Mouse (Mus musculus) kidney, embryonic 14.5 days (tissue): ENCODE measurements around the gene Mllt10. TPM values are rescaled to one million over a fixed set of nuclear protein-coding genes. Genes with fewer than 3 reads are reported as not detected.
A peak's percentile ranks its signal among the peaks of the same experiment; 100 is the strongest.

ENCODE experiments used
- ATAC-seq: fragments of 200-750 bp; cut with Nextera tagmentation; 2 replicates; pipeline ENCODE4 v1.8.0; 2017; ENCODE audit warnings: moderate number of reproducible peaks, mild to moderate bottlenecking, moderate TSS enrichment, moderate library complexity; ENCODE audit not compliant: low FRiP score, low TSS enrichment
- H3K27ac ChIP-seq: fragments of 300-500 bp; sonication (generic); 2 replicates; pipeline ENCODE4 v1.5.1; 2014; ENCODE audit warnings: low read depth, mild to moderate bottlenecking, low read length, moderate library complexity, mixed read lengths
- H3K27me3 ChIP-seq: fragments of 300-500 bp; sonication (generic); 2 replicates; pipeline ENCODE4 v1.6.1; 2014; ENCODE audit warnings: mild to moderate bottlenecking, low read length; ENCODE audit not compliant: control insufficient read depth, insufficient read depth
- H3K36me3 ChIP-seq: fragments of 300-500 bp; sonication (generic); 2 replicates; pipeline ENCODE4 v1.6.1; 2014; ENCODE audit warnings: low read length, mixed read lengths; ENCODE audit not compliant: control insufficient read depth, insufficient read depth
- H3K4me1 ChIP-seq: fragments of 300-500 bp; sonication (generic); 2 replicates; pipeline ENCODE4 v1.6.1; 2014; ENCODE audit warnings: low read length, mixed read lengths; ENCODE audit not compliant: control insufficient read depth, insufficient read depth
- H3K4me2 ChIP-seq: fragments of 300-500 bp; sonication (generic); replicated peaks from 2 replicates; pipeline ENCODE4 v1.6.1; 2014; ENCODE audit warnings: low read depth, mild to moderate bottlenecking, low read length
- H3K4me3 ChIP-seq: fragments of 300-500 bp; sonication (generic); 2 replicates; pipeline ENCODE4 v1.5.1; 2014; ENCODE audit warnings: mild to moderate bottlenecking, low read length
- H3K9ac ChIP-seq: fragments of 300-500 bp; sonication (generic); 2 replicates; pipeline ENCODE4 v1.6.1; 2014; ENCODE audit warnings: low read depth, mild to moderate bottlenecking, low read length, moderate library complexity
- H3K9me3 ChIP-seq: fragments of 300-500 bp; sonication (generic); 2 replicates; pipeline ENCODE4 v1.6.1; 2016; ENCODE audit warnings: low read length; ENCODE audit not compliant: control insufficient read depth
- WGBS: fragments of 180-500 bp; shearing (Covaris S2); extraction: QIAGEN DNeasy Blood & Tissue Kit; methylation state at CpG from one replicate; pipeline ENCODE4 v1.1.7; 2014; 5-methylcytosine and 5-hydroxymethylcytosine counted together
- polyA plus RNA-seq: library from polyadenylated mRNA; unstranded; fragments of >200 nt; fragmentation: Nextera tagmentation; extraction: Ambion mirVana; gene quantifications from 2 replicates; pipeline ENCODE4 v1.2.1, GENCODE M21; 2014

Mllt10 gene
- polyA plus RNA-seq, 1 experiment from 2014 or later, result 58.7 TPM

GRCm38 (mm10) chr2:18053951-18054530 lies 996 bp upstream of the Mllt10 start:
- no peak overlapping the region for H3K4me2 ChIP-seq
- ATAC-seq, result no peak
- no peaks in the 10 kb centered on the region for H3K27me3 ChIP-seq
- no peaks in the 10 kb centered on the region for H3K36me3 ChIP-seq
- H3K9ac ChIP-seq, result no peak overlapping the region
- H3K4me3 ChIP-seq, result no peak overlapping the region
- H3K27ac ChIP-seq, result peak overlapping the region; percentile 4; the same call in 1 of the 2 replicates
- WGBS, result 29% methylated on average over 2 of the region's 2 CpGs
- no peaks in the 10 kb centered on the region for H3K9me3 ChIP-seq
- peaks cover 25% of the 10 kb centered on the region for H3K4me1 ChIP-seq

GRCm38 (mm10) chr2:18055929-18056785 lies 1.1 kb downstream of the Mllt10 start:
- H3K4me1 ChIP-seq, result peaks cover 13% of the 10 kb centered on the region
- no peaks in the 10 kb centered on the region for H3K9me3 ChIP-seq
- ATAC-seq, result peak; percentile 93
- peak overlapping the region; percentile 86 for H3K4me2 ChIP-seq
- no peaks in the 10 kb centered on the region for H3K36me3 ChIP-seq
- WGBS, result under 1% methylated on average over 38 of the region's 66 CpGs
- H3K27ac ChIP-seq, result peak overlapping the region; percentile 99
- no peaks in the 10 kb centered on the region for H3K27me3 ChIP-seq
- H3K9ac ChIP-seq, result peak overlapping the region; percentile 94
- peak overlapping the region; percentile 60 for H3K4me3 ChIP-seq

GRCm38 (mm10) chr2:18056786-18057255 lies 1.8 kb downstream of the Mllt10 start:
- peak; percentile 98 for ATAC-seq
- under 1% methylated on average over 38 of the region's 50 CpGs for WGBS
- H3K9ac ChIP-seq, result peak overlapping the region; percentile 94
- H3K4me1 ChIP-seq, result peaks cover 10% of the 10 kb centered on the region; the same call in 1 of the 2 replicates
- H3K27ac ChIP-seq, result peak overlapping the region; percentile 98
- H3K9me3 ChIP-seq, result no peaks in the 10 kb centered on the region
- no peaks in the 10 kb centered on the region for H3K36me3 ChIP-seq
- no peaks in the 10 kb centered on the region for H3K27me3 ChIP-seq
- peak overlapping the region; percentile 60 for H3K4me3 ChIP-seq
- H3K4me2 ChIP-seq, result peak overlapping the region; percentile 86

- H3K27me3 ChIP-seq, result no peaks in the 10 kb centered on the region
- no peaks in the 10 kb centered on the region for H3K9me3 ChIP-seq
- no peaks in the 10 kb centered on the region for H3K36me3 ChIP-seq
- H3K4me2 ChIP-seq, result peak overlapping the region; percentile 86
- peak overlapping the region; percentile 60 for H3K4me3 ChIP-seq
- H3K9ac ChIP-seq, result peak overlapping the region; percentile 94
- no peak for ATAC-seq
- H3K4me1 ChIP-seq, result peaks cover 10% of the 10 kb centered on the region; the same call in 1 of the 2 replicates
- H3K27ac ChIP-seq, result peak overlapping the region; percentile 98
- WGBS, result under 1% methylated on average over 48 of the region's 48 CpGs
These were observed 2.5 kb downstream of the Mllt10 start for GRCm38 (mm10) chr2:18057336-18058145.

- H3K27ac ChIP-seq, result peak overlapping the region; percentile 98
- H3K9me3 ChIP-seq, result no peaks in the 10 kb centered on the region
- H3K36me3 ChIP-seq, result no peaks in the 10 kb centered on the region
- no peak for ATAC-seq
- peaks cover 10% of the 10 kb centered on the region; the same call in 1 of the 2 replicates for H3K4me1 ChIP-seq
- H3K27me3 ChIP-seq, result no peaks in the 10 kb centered on the region
- 21% methylated on average over 9 of the region's 9 CpGs for whole genome bisulfite sequencing
- H3K9ac ChIP-seq, result peak overlapping the region; percentile 94
- peak overlapping the region; percentile 60 for H3K4me3 ChIP-seq
- H3K4me2 ChIP-seq, result peak overlapping the region; percentile 86
These were observed 3.2 kb downstream of the Mllt10 start for GRCm38 (mm10) chr2:18058146-18058708.

GRCm38 (mm10) chr2:18059063-18059462 lies 4.0 kb downstream of the Mllt10 start:
- no peak overlapping the region for H3K4me3 ChIP-seq
- no peaks in the 10 kb centered on the region for H3K9me3 ChIP-seq
- no peaks in the 10 kb centered on the region for H3K27me3 ChIP-seq
- no peak overlapping the region; the same call in 1 of the 2 replicates for H3K9ac ChIP-seq
- ATAC-seq, result no peak
- no peaks in the 10 kb centered on the region for H3K36me3 ChIP-seq
- peaks cover 10% of the 10 kb centered on the region; the same call in 1 of the 2 replicates for H3K4me1 ChIP-seq
- no peak overlapping the region for H3K4me2 ChIP-seq
- 58% methylated on average over 2 of the region's 2 CpGs for WGBS
- no peak overlapping the region for H3K27ac ChIP-seq

GRCm38 (mm10) chr2:18059891-18060290 lies 4.9 kb downstream of the Mllt10 start:
- WGBS, result 85% methylated on average over 1 of the region's 1 CpGs
- no peak for ATAC-seq
- H3K4me2 ChIP-seq, result no peak overlapping the region
- no peaks in the 10 kb centered on the region for H3K36me3 ChIP-seq
- H3K27ac ChIP-seq, result no peak overlapping the region
- H3K4me3 ChIP-seq, result no peak overlapping the region
- no peaks in the 10 kb centered on the region for H3K27me3 ChIP-seq
- peaks cover 3% of the 10 kb centered on the region; the same call in 1 of the 2 replicates for H3K4me1 ChIP-seq
- H3K9ac ChIP-seq, result no peak overlapping the region
- H3K9me3 ChIP-seq, result no peaks in the 10 kb centered on the region

- Histone ChIP-seq H3K9ac (no peak overlapping the region), H3K36me3 (no peaks in the 10 kb centered on the region), H3K9me3 (no peaks in the 10 kb centered on the region), H3K4me3 (no peak overlapping the region), H3K27me3 (no peaks in the 10 kb centered on the region), H3K4me2 (no peak overlapping the region), H3K27ac (no peak overlapping the region), H3K4me1 (peaks cover 3% of the 10 kb centered on the region; the same call in 1 of the 2 replicates)
- WGBS, result 100% methylated on average over 1 of the region's 1 CpGs
- ATAC-seq, result no peak
These were observed 5.4 kb downstream of the Mllt10 start for GRCm38 (mm10) chr2:18060396-18060795.
